Mouse (Mus musculus): ENCODE measurements around the gene Adamts10.

Adamts10 gene

GRCm38 (mm10) chr17:33554536-33554935 lies 30.5 kb downstream of the Adamts10 start:
- no peak for DNase-seq (ENCODE audit: low read depth, low spot score)

GRCm38 (mm10) chr17:33555223-33555855 lies 31.3 kb downstream of the Adamts10 start, which contains the start of gene Myo1f:
Gene Myo1f (plus strand): TSS chr17:33555707.
- peak; percentile 33 for DNase-seq (ENCODE audit: low read depth, low spot score)

- DNase-seq (ENCODE audit: low read depth, low spot score): no peak
Observed at GRCm38 (mm10) chr17:33557922-33558321, 33.9 kb downstream of the Adamts10 start.

- peak; percentile 40 for DNase-seq (ENCODE audit: low read depth, low spot score)
Observed at GRCm38 (mm10) chr17:33563527-33564076, 39.6 kb downstream of the Adamts10 start.

GRCm38 (mm10) chr17:33564599-33564998 lies 40.6 kb downstream of the Adamts10 start:
- no peak for DNase-seq (ENCODE audit: low read depth, low spot score)

GRCm38 (mm10) chr17:33566182-33566581 lies 42.2 kb downstream of the Adamts10 start:
- no peak for DNase-seq (ENCODE audit: low read depth, low spot score)

- DNase-seq (ENCODE audit: low read depth, low spot score): no peak
Observed at GRCm38 (mm10) chr17:33584061-33584460, 60.1 kb downstream of the Adamts10 start.

- DNase-seq (ENCODE audit: low read depth, low spot score): no peak
Observed at GRCm38 (mm10) chr17:33586011-33586410, 62.0 kb downstream of the Adamts10 start.

GRCm38 (mm10) chr17:33597271-33597670 lies 73.3 kb downstream of the Adamts10 start:
- DNase-seq (ENCODE audit: low read depth, low spot score): no peak

GRCm38 (mm10) chr17:33598506-33598905 lies 74.5 kb downstream of the Adamts10 start:
- DNase-seq (ENCODE audit: low read depth, low spot score): no peak

GRCm38 (mm10) chr17:33599836-33600475 lies 76.0 kb downstream of the Adamts10 start:
- DNase-seq (ENCODE audit: low read depth, low spot score): no peak

- DNase-seq (ENCODE audit: low read depth, low spot score): no peak
Observed at GRCm38 (mm10) chr17:33600831-33601230, 76.8 kb downstream of the Adamts10 start.

- DNase-seq (ENCODE audit: low read depth, low spot score): no peak
Observed at GRCm38 (mm10) chr17:33601947-33602346, 77.9 kb downstream of the Adamts10 start.
